Mouse (Mus musculus): ENCODE measurements at regions not wholly inside any gene's neighbourhood (a gene's known extent, or its start where the extent isn't known, plus 50 kb on each side); places are given as distances from the start of the nearest gene placed in this dataset.

DNA sequence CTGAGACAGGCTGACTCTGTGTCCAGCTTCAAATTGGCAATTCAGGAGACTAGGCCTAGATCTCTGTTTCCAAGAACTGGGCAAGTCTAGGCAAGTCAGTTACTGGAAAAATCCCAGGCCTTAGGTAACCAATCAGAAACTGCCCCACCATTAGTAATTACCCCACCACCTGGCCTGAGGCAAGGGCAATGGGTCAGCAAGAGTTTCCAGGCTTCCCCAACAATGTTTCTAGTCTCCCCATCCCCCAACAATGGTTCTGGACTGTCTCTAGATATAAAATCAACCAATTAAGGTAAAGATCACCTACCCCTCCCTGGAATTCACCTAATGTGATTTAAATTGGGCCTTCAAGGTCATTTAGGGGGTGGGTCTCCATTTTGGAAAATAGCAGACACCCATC lies 734.0 kb downstream of the Rps29 start:
- H3K4me2 ChIP-seq (ENCODE audit: low read depth, low read length) = no peak overlapping the region
- H3K36me3 ChIP-seq (replicated peaks; ENCODE audit: insufficient read depth, low read length) = no peaks in the 10 kb centered on the region
- H3K9ac ChIP-seq (replicated peaks) = no peak overlapping the region
- no peaks in the 10 kb centered on the region for H3K27me3 ChIP-seq (ENCODE audit: insufficient read depth, low read length)
- DNase-seq (no peak), ATAC-seq (no peak)
- TF ChIP-seq CTCF (IDR thresholded peaks at IDR 0.05; ENCODE audit: low read depth) (no peak), EP300 (IDR thresholded peaks at IDR 0.05; ENCODE audit: low read depth) (no peak)
- H3K27ac ChIP-seq (ENCODE audit: low read depth) = no peak overlapping the region
- H3K4me1 ChIP-seq (ENCODE audit: insufficient read depth) = no peaks in the 10 kb centered on the region
- H3K9me3 ChIP-seq (ENCODE audit: low read length) = no peaks in the 10 kb centered on the region
- no peak overlapping the region for H3K4me3 ChIP-seq (ENCODE audit: low read depth, low read length)
